Mouse (Mus musculus): ENCODE results near the gene Ptges2. TPM values are rescaled to one million over a fixed set of nuclear protein-coding genes. Genes with fewer than 3 reads are reported as not detected.

Ptges2 gene
- polyA plus RNA-seq, 1 experiment from 2014 or later, result 39.5 TPM

DNA sequence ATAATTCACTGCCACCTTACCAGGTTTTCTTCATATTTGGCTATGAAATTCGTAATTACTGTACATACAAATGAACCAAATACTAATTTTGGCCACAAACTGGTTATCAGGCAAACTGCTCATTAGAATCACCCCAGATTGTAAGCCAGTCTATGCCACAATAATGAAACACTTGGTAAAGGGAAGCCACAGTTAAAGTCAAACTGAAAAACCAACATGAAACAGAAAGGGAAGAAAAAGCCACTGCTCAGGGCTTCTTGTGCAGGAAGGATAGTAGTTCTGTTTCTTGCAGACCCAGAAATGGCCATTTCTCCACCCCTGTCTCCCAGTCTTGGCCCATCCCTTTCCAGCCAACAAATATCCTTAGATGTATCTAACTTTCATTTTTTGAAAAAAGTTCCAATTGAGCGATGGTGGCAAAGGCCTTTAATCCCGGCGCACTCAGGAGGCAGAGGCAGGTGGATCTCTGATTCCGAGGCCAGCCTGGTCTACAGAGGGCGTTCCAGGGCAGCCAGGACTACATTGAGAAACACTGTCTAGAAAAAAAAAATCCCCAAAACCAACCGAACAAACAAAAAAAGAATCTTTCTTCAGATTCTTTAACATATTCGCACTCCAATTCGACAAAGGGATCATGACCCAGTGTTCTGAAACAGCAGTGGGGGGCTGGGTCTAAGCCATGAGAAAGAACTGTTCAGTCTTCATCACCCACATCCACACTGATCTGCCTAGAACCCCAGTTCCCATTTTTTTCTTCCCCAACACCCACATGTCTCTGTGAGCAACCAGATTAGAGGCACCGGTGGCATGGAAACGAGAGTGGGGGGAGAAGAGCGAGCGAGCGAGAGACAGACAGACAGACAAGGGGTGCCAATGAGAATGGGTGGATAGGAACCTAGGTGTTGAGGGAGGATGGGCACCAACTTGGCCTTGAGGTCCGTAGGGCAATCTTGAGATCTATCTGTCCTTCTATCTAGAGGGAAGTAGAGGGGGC, 54.4 kb downstream of the Ptges2 start, which contains the start of gene Naif1:
TSS of gene Naif1 (plus strand) at position 697 of the 994 bp plus-strand sequence.
- WGBS, result 79% methylated on average over 15 of the region's 15 CpGs

DNA sequence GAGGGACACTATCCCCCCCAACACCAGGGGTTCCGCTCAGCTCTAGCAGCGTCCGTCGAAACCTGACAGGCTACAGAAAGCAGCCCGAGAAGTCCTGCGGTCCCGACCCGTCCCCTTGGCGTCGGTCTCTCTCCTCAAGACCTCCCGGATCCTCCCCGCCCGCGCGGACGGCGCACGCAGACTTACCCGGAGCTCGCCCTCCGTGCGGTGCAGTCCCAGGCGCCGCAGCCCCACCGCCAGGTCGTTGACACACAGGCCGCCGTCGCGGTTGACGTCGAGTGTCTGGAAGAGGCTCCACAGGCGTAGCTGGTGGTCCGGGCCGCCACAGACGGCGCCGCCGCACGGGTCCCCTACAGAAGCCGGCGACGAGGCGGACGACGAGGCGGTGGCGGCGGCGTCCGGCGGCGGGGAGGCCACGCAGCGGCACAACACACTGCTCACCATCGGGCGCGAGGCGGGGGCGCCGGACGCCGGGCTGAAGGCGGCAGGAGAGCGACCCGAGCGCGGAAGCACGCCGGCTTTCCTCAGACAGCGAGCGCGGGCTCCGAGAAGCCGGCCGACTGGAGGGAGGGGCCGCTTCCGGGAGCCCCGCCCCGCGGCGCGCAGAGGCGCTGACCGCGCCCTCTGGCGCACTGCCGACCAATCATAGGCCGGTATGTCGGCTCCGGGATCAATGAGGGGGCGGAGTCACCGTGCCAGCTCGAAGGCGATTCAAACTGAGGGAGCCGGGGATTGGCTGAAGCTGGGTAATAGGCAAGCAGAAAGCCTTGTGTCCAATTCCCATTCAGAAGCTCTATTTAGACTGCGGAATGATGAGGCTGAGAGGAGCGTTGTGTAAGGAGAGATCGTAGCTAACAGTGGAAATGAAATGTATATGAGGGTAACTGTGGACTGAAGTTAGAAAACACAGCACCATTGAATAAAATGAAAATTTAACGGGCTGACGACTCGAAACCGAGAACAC, 55.5 kb downstream of the Ptges2 start, which contains the start of gene Slc25a25:
TSS of gene Slc25a25 (minus strand) at position 565 of the 964 bp plus-strand sequence.
- H3K27me3 ChIP-seq (ENCODE audit: insufficient read depth, low read length), result no peaks in the 10 kb centered on the region
- peak within 1 kb of the TSS; percentile 82 for H3K4me2 ChIP-seq (replicated peaks; ENCODE audit: low read depth, low read length)
- H3K4me3 ChIP-seq (ENCODE audit: low read length), result peak within 1 kb of the TSS; percentile 80
- no peaks in the 10 kb centered on the region for H3K9me3 ChIP-seq (ENCODE audit: low read length)
- peaks cover 35% of the 10 kb centered on the region for H3K4me1 ChIP-seq (ENCODE audit: insufficient read depth, low read length)
- peak within 1 kb of the TSS; percentile 98 for H3K27ac ChIP-seq (ENCODE audit: low read length)
- H3K36me3 ChIP-seq (ENCODE audit: insufficient read depth, low read length), result peaks cover 13% of the 10 kb centered on the region; the same call in 1 of the 2 replicates
- ATAC-seq (ENCODE audit: low FRiP score, low TSS enrichment), result peak; percentile 90
- WGBS, result under 1% methylated on average over 103 of the region's 103 CpGs
- H3K9ac ChIP-seq (replicated peaks; ENCODE audit: low read length), result peak within 1 kb of the TSS; percentile 83

More for the DNA sequence above, 54.4 kb downstream of the Ptges2 start, which contains the start of gene Naif1:
- Histone ChIP-seq H3K9ac (replicated peaks; ENCODE audit: low read length) (peak within 1 kb of the TSS; percentile 83), H3K4me3 (ENCODE audit: low read length) (peak within 1 kb of the TSS; percentile 80), H3K27ac (ENCODE audit: low read length) (peak within 1 kb of the TSS; percentile 82), H3K4me1 (ENCODE audit: insufficient read depth, low read length) (peaks cover 35% of the 10 kb centered on the region), H3K36me3 (ENCODE audit: insufficient read depth, low read length) (0 out of 2 replicates have a peak, but pooled peaks cover 4% of the 10 kb centered on the region), H3K9me3 (ENCODE audit: low read length) (no peaks in the 10 kb centered on the region), H3K27me3 (ENCODE audit: insufficient read depth, low read length) (no peaks in the 10 kb centered on the region), H3K4me2 (replicated peaks; ENCODE audit: low read depth, low read length) (peak within 1 kb of the TSS; percentile 82)
- no peak for ATAC-seq (ENCODE audit: low FRiP score, low TSS enrichment)

DNA sequence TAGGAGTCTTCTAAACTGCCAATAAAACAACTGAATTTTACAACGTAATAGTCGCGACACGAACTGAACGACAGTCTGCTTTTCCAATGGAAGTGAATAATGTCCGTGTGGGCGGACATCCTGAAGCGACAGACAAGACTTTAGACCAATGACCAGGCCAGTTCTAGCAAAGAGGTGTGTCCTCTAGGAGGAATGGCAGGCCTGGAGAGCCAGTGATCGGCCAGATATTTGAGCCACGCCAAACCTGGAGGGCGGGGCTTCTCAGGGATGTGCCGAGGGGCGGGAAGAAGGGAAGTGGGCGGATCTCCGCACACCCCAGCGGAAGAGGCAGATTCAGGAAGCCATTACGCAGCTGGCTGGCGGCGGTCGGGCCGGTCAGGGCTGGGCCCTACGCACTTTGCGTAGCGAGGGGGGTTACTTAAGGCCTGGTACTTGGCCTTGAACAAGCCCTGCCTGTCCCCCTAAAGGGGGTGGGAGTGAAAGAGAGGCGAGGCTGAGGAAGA, 56.2 kb downstream of the Ptges2 start:
- peak; percentile 97 for ATAC-seq (ENCODE audit: low FRiP score, low TSS enrichment)
- Histone ChIP-seq H3K4me3 (ENCODE audit: low read length) (peak overlapping the region; percentile 80), H3K4me2 (replicated peaks; ENCODE audit: low read depth, low read length) (peak overlapping the region; percentile 82), H3K9ac (replicated peaks; ENCODE audit: low read length) (peak overlapping the region; percentile 66), H3K9me3 (ENCODE audit: low read length) (no peaks in the 10 kb centered on the region), H3K4me1 (ENCODE audit: insufficient read depth, low read length) (peaks cover 35% of the 10 kb centered on the region), H3K27ac (ENCODE audit: low read length) (peak overlapping the region; percentile 98), H3K27me3 (ENCODE audit: insufficient read depth, low read length) (no peaks in the 10 kb centered on the region), H3K36me3 (ENCODE audit: insufficient read depth, low read length) (peaks cover 18% of the 10 kb centered on the region; the same call in 1 of the 2 replicates)
- under 1% methylated on average over 25 of the region's 25 CpGs for WGBS

DNA sequence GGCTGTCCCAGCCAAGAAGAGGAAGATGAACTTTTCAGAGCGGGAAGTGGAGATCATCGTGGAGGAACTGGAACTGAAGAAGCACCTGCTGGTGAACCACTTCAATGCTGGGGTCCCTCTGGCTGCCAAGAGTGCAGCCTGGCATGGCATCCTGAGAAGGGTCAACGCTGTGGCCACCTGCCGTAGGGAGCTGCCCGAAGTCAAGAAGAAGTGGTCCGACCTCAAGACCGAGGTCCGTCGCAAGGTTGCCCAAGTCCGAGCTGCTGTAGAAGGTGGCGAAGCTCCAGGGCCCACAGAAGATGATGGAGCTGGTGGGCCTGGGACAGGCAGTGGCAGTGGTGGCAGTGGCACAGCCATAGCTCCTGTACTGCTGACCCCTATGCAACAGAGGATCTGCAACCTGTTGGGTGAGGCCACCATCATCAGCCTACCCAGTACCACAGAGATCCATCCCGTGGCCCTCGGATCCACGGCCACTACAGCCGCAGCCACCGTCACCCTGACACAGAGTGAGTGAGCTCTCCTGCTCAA, 56.8 kb downstream of the Ptges2 start:
- H3K9ac ChIP-seq (replicated peaks; ENCODE audit: low read length), result peak overlapping the region; percentile 59
- no peaks in the 10 kb centered on the region for H3K9me3 ChIP-seq (ENCODE audit: low read length)
- peak overlapping the region; percentile 82 for H3K4me2 ChIP-seq (replicated peaks; ENCODE audit: low read depth, low read length)
- 0 out of 2 replicates have a peak, but pooled peaks have one; percentile 2 for ATAC-seq (ENCODE audit: low FRiP score, low TSS enrichment)
- no peaks in the 10 kb centered on the region for H3K27me3 ChIP-seq (ENCODE audit: insufficient read depth, low read length)
- peak overlapping the region; percentile 73 for H3K27ac ChIP-seq (ENCODE audit: low read length)
- peaks cover 34% of the 10 kb centered on the region for H3K4me1 ChIP-seq (ENCODE audit: insufficient read depth, low read length)
- H3K36me3 ChIP-seq (ENCODE audit: insufficient read depth, low read length), result peaks cover 18% of the 10 kb centered on the region; the same call in 1 of the 2 replicates
- WGBS, result 95% methylated on average over 16 of the region's 16 CpGs
- H3K4me3 ChIP-seq (ENCODE audit: low read length), result peak overlapping the region; percentile 80

DNA sequence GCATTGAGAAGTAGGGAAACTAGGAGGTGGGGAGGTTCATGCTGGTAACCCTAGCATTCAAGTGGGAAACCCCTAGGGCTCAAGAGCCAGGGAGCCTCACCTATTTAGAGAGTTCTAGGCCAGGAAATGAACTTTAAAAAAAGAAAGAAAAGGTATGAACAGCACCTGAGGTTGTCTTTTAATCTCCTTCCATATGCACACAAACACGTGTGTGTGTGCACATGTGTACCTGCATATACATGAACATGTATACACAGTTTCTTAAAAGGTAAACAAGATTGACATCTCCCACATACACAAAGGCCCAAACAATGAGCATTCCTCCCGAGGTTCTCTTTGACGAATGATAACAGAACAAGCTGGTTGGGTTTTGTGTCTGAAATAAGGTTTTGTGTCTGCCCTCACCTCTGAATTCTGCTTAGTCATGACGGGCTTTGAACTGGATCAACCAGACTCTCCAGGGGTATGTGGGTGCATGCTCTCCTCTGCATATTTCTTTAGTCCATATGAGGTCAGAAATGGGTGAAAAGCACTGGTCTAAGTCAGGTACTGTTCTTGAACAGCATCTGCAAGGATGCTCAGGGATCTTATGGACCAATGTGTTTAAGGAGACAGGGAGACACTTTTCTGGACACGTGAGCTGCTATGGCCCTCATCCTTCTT, 58.1 kb downstream of the Ptges2 start:
- WGBS, result 83% methylated on average over 5 of the region's 5 CpGs
- H3K4me2 ChIP-seq (replicated peaks; ENCODE audit: low read depth, low read length), result no peak overlapping the region
- H3K36me3 ChIP-seq (ENCODE audit: insufficient read depth, low read length), result peaks cover 18% of the 10 kb centered on the region; the same call in 1 of the 2 replicates
- peaks cover 28% of the 10 kb centered on the region for H3K4me1 ChIP-seq (ENCODE audit: insufficient read depth, low read length)
- no peak overlapping the region for H3K4me3 ChIP-seq (ENCODE audit: low read length)
- no peaks in the 10 kb centered on the region for H3K9me3 ChIP-seq (ENCODE audit: low read length)
- no peak overlapping the region for H3K27ac ChIP-seq (ENCODE audit: low read length)
- no peaks in the 10 kb centered on the region for H3K27me3 ChIP-seq (ENCODE audit: insufficient read depth, low read length)
- ATAC-seq (ENCODE audit: low FRiP score, low TSS enrichment), result no peak
- H3K9ac ChIP-seq (replicated peaks; ENCODE audit: low read length), result no peak overlapping the region

DNA sequence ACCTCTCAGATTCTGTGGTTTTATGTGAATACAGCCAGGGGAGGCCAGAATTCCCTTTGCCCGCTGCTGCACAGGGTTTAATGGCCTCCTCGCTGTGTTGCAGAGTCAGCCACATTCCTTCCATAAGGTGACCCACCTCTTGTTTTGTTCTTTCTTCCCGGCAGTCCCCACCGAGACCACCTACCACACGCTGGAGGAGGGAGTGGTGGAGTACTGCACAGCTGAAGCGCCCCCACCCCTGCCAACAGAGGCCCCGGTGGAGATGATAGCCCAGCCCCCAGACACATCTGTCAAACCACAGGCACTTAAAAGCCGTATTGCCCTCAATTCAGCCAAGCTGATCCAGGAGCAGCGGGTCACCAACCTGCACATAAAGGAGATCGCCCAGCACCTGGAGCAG, 58.9 kb downstream of the Ptges2 start:
- no peak overlapping the region for H3K4me2 ChIP-seq (replicated peaks; ENCODE audit: low read depth, low read length)
- no peak overlapping the region for H3K27ac ChIP-seq (ENCODE audit: low read length)
- H3K27me3 ChIP-seq (ENCODE audit: insufficient read depth, low read length), result no peaks in the 10 kb centered on the region
- H3K36me3 ChIP-seq (ENCODE audit: insufficient read depth, low read length), result peaks cover 18% of the 10 kb centered on the region; the same call in 1 of the 2 replicates
- WGBS, result 63% methylated on average over 10 of the region's 10 CpGs
- H3K4me1 ChIP-seq (ENCODE audit: insufficient read depth, low read length), result peaks cover 28% of the 10 kb centered on the region
- no peaks in the 10 kb centered on the region for H3K9me3 ChIP-seq (ENCODE audit: low read length)
- H3K9ac ChIP-seq (replicated peaks; ENCODE audit: low read length), result no peak overlapping the region
- no peak for ATAC-seq (ENCODE audit: low FRiP score, low TSS enrichment)
- H3K4me3 ChIP-seq (ENCODE audit: low read length), result no peak overlapping the region

DNA sequence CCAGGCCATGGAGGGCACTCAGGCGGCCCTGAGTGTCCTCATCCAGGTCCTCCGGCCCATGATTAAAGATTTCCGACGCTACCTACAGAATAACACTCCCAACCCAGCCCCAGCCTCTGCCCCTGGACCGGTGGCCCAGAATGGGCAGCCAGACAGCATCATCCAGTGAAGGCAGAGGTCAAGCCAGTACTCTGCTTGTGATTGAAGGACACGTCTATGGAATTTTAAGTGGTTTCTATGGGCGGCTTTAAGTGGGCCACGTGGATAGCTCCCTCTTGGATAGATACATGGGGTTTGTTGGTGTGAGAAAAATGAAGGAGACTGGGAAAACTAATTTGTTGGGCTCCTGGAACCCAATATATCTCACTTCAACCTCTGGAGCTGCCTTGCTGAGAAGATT, 59.4 kb downstream of the Ptges2 start:
- H3K36me3 ChIP-seq (ENCODE audit: insufficient read depth, low read length), result peaks cover 18% of the 10 kb centered on the region; the same call in 1 of the 2 replicates
- H3K4me3 ChIP-seq (ENCODE audit: low read length), result no peak overlapping the region
- H3K4me2 ChIP-seq (replicated peaks; ENCODE audit: low read depth, low read length), result no peak overlapping the region
- WGBS, result 93% methylated on average over 8 of the region's 8 CpGs
- no peaks in the 10 kb centered on the region for H3K27me3 ChIP-seq (ENCODE audit: insufficient read depth, low read length)
- H3K4me1 ChIP-seq (ENCODE audit: insufficient read depth, low read length), result peaks cover 23% of the 10 kb centered on the region
- H3K9ac ChIP-seq (replicated peaks; ENCODE audit: low read length), result no peak overlapping the region
- no peaks in the 10 kb centered on the region for H3K9me3 ChIP-seq (ENCODE audit: low read length)
- ATAC-seq (ENCODE audit: low FRiP score, low TSS enrichment), result no peak
- H3K27ac ChIP-seq (ENCODE audit: low read length), result no peak overlapping the region
